Mouse (Mus musculus): ENCODE data around the gene Tbc1d10a.
"Not testable (repeated sequence)": the region's sequence is repeated elsewhere in the genome, so short reads cannot be mapped to it uniquely, and the experiment has no call there.

Gene Tbc1d10a

GRCm38 (mm10) chr11:4183511-4183910, 3.1 kb upstream of the Tbc1d10a start:
- no peak for DNase-seq (ENCODE audit: low spot score in 2 of 2)

GRCm38 (mm10) chr11:4184251-4184952, 2.2 kb upstream of the Tbc1d10a start:
- no peak for DNase-seq (ENCODE audit: low spot score in 2 of 2)

GRCm38 (mm10) chr11:4185480-4185879, 1.1 kb upstream of the Tbc1d10a start:
- DNase-seq (ENCODE audit: low spot score in 2 of 2), result not testable (repeated sequence)

- DNase-seq (ENCODE audit: low spot score in 2 of 2), result no peak
Observed at GRCm38 (mm10) chr11:4187318-4187700, 720 bp downstream of the Tbc1d10a start.

GRCm38 (mm10) chr11:4189182-4189581, 2.6 kb downstream of the Tbc1d10a start:
- DNase-seq (ENCODE audit: low spot score in 2 of 2), result no peak

GRCm38 (mm10) chr11:4190677-4191076, 4.1 kb downstream of the Tbc1d10a start:
- no peak for DNase-seq (ENCODE audit: low spot score in 2 of 2)

GRCm38 (mm10) chr11:4192757-4193156, 6.2 kb downstream of the Tbc1d10a start:
- no peak for DNase-seq (ENCODE audit: low spot score in 2 of 2)

- DNase-seq (ENCODE audit: low spot score in 2 of 2), result no peak
Observed at GRCm38 (mm10) chr11:4193420-4193819, 6.8 kb downstream of the Tbc1d10a start.

- DNase-seq (ENCODE audit: low spot score in 2 of 2), result no peak
Observed at GRCm38 (mm10) chr11:4195597-4196031, 9.0 kb downstream of the Tbc1d10a start.

GRCm38 (mm10) chr11:4196636-4197035, 10.0 kb downstream of the Tbc1d10a start:
- no peak for DNase-seq (ENCODE audit: low spot score in 2 of 2)

GRCm38 (mm10) chr11:4197691-4198090, 11.1 kb downstream of the Tbc1d10a start:
- DNase-seq (ENCODE audit: low spot score in 2 of 2), result no peak

GRCm38 (mm10) chr11:4201981-4202700, 15.6 kb downstream of the Tbc1d10a start:
- DNase-seq (ENCODE audit: low spot score in 2 of 2), result no peak

- no peak for DNase-seq (ENCODE audit: low spot score in 2 of 2)
Observed at GRCm38 (mm10) chr11:4202995-4203704, 16.6 kb downstream of the Tbc1d10a start.

- DNase-seq (ENCODE audit: low spot score in 2 of 2), result no peak
Observed at GRCm38 (mm10) chr11:4203705-4204074, 17.1 kb downstream of the Tbc1d10a start.

GRCm38 (mm10) chr11:4205097-4205655, 18.6 kb downstream of the Tbc1d10a start:
- no peak for DNase-seq (ENCODE audit: low spot score in 2 of 2)

GRCm38 (mm10) chr11:4205951-4206350, 19.4 kb downstream of the Tbc1d10a start:
- no peak for DNase-seq (ENCODE audit: low spot score in 2 of 2)

- DNase-seq (ENCODE audit: low spot score in 2 of 2), result no peak
Observed at GRCm38 (mm10) chr11:4206563-4206962, 20.0 kb downstream of the Tbc1d10a start.

- no peak for DNase-seq (ENCODE audit: low spot score in 2 of 2)
Observed at GRCm38 (mm10) chr11:4207655-4208054, 21.1 kb downstream of the Tbc1d10a start.

- DNase-seq (ENCODE audit: low spot score in 2 of 2), result no peak
Observed at GRCm38 (mm10) chr11:4209556-4209955, 23.0 kb downstream of the Tbc1d10a start.

- DNase-seq (ENCODE audit: low spot score in 2 of 2), result no peak
Observed at GRCm38 (mm10) chr11:4210786-4211185, 24.2 kb downstream of the Tbc1d10a start.

GRCm38 (mm10) chr11:4213107-4213506, 26.5 kb downstream of the Tbc1d10a start:
- DNase-seq (ENCODE audit: low spot score in 2 of 2), result no peak

GRCm38 (mm10) chr11:4214572-4214971, 28.0 kb downstream of the Tbc1d10a start:
- DNase-seq (ENCODE audit: low spot score in 2 of 2), result no peak

Data from frontal cortex, postnatal 10 days (tissue).